Mouse (Mus musculus): ENCODE measurements around the gene Akap8. TPM values are rescaled to one million over a fixed set of nuclear protein-coding genes. Genes with fewer than 3 reads are reported as not detected.

The Akap8 gene
- total and polyA plus RNA-seq, 3 experiments, result 77.9 to 127 (median 101) TPM

DNA sequence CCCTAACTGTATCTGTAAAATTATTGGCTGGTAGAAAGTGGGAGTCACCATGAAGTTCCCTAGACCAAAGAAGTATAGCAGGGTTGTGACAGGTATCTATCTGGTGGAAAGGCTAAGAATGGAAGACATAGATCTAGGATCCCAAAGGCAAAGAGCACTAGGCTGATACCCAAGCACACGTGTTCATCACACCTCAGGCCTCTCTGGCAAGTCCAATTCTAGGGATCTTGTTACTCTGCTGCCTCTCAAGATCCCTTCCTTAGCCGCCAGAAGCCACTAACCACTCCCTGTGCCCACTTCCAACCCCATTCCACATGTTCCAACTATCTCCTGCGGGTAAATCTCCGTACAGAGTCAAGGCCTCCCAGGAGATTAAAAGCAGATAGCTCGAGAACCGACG lies 1.1 kb downstream of the Akap8 start (continued):
- TF ChIP-seq ETS1 (IDR thresholded peaks at IDR 0.05; ENCODE audit: low read depth, low read length), result no peak

GRCm38 (mm10) chr17:32317708-32318107 lies 3.3 kb downstream of the Akap8 start:
- no peak overlapping the region for H3K27ac ChIP-seq (ENCODE audit: control insufficient read depth, low read depth, low read length)
- no peaks in the 10 kb centered on the region for H3K9me3 ChIP-seq (replicated peaks; ENCODE audit: insufficient read depth, low read length)
- no peaks in the 10 kb centered on the region for H3K27me3 ChIP-seq (ENCODE audit: control insufficient read depth in 1 of 2, insufficient read depth in 2 of 2, low read length in 2 of 2)
- H3K4me3 ChIP-seq (ENCODE audit: control insufficient read depth in 1 of 2, insufficient read depth in 1 of 2, low read depth in 2 of 2, low read length in 2 of 2), result no peak overlapping the region
- DNase-seq (ENCODE audit: low read depth, low spot score), result no peak
- peaks cover 2 to 10% of the 10 kb centered on the region in 2 experiments; a peak in 2 of 4 replicates for H3K4me1 ChIP-seq (ENCODE audit: control insufficient read depth in 1 of 2, insufficient read depth in 2 of 2, low read length in 2 of 2)
- H3K36me3 ChIP-seq (ENCODE audit: control insufficient read depth in 1 of 2, insufficient read depth in 2 of 2, low read length in 2 of 2), result peaks cover 14 to 23% of the 10 kb centered on the region in 2 experiments
- TF ChIP-seq RCOR1 (IDR thresholded peaks at IDR 0.05; ENCODE audit: low read depth, low read length), result no peak
- TF ChIP-seq NRF1 (IDR thresholded peaks at IDR 0.05; ENCODE audit: insufficient read depth, low read depth, low read length, poor library complexity, severe bottlenecking), result no peak
- no peak for TF ChIP-seq TAL1 (IDR thresholded peaks at IDR 0.05; ENCODE audit: low read length)
- TF ChIP-seq USF1 (IDR thresholded peaks at IDR 0.05; ENCODE audit: low read depth, low read length), result no peak
- no peak for TF ChIP-seq MYC (IDR thresholded peaks at IDR 0.05; ENCODE audit: low read depth, low read length)
- no peak for TF ChIP-seq CHD1 (IDR thresholded peaks at IDR 0.05; ENCODE audit: low read depth, low read length)
- no peak for TF ChIP-seq SIN3A (IDR thresholded peaks at IDR 0.05; ENCODE audit: low read length)
- TF ChIP-seq SMC3 (IDR thresholded peaks at IDR 0.05; ENCODE audit: low read depth, low read length), result no peak
- no peak for TF ChIP-seq ZC3H11A (IDR thresholded peaks at IDR 0.05; ENCODE audit: low read depth, low read length)
- TF ChIP-seq KAT2A (conservative IDR thresholded peaks at IDR 0.05; ENCODE audit: low read depth, low read length), result no peak
- TF ChIP-seq MAZ (IDR thresholded peaks at IDR 0.05; ENCODE audit: low read depth, low read length), result no peak
- TF ChIP-seq UBTF (IDR thresholded peaks at IDR 0.05; ENCODE audit: borderline replicate concordance, insufficient read depth, low read depth, low read length), result no peak
- H3K79me2 ChIP-seq (ENCODE audit: control insufficient read depth, insufficient read depth, low read length, poor library complexity), result peaks cover 54% of the 10 kb centered on the region
- H3K9ac ChIP-seq (ENCODE audit: control insufficient read depth, low read depth, low read length, poor library complexity, severe bottlenecking), result no peak overlapping the region

DNA sequence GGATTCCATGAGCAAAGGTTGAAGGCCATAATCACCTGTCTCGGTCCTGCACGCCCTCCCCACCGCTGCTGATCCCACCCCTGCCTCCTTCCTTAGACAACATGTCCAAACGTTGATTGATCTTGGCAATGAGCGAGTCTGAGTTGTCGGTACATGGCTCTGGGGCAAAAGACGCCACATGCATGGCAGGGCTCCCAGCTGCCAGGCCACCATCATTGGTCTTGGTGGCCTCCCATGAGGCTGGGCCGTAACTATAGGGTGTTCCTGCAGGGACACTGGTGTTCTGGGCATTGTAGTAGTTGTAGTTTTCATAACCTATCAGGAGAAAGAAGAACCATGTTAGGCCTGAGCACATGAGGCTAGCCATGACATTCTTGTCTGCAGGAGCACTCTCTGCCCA lies 4.0 kb downstream of the Akap8 start:
- H3K9me3 ChIP-seq (replicated peaks; ENCODE audit: insufficient read depth, low read length), result no peaks in the 10 kb centered on the region
- H3K9ac ChIP-seq (ENCODE audit: control insufficient read depth, low read depth, low read length, poor library complexity, severe bottlenecking), result no peak overlapping the region
- peaks cover 13 to 23% of the 10 kb centered on the region in 2 experiments for H3K36me3 ChIP-seq (ENCODE audit: control insufficient read depth in 1 of 2, insufficient read depth in 2 of 2, low read length in 2 of 2)
- peaks cover 52% of the 10 kb centered on the region for H3K79me2 ChIP-seq (ENCODE audit: control insufficient read depth, insufficient read depth, low read length, poor library complexity)
- no peak for DNase-seq (ENCODE audit: low read depth, low spot score)
- no peak for TF ChIP-seq MAZ (IDR thresholded peaks at IDR 0.05; ENCODE audit: low read depth, low read length)
- no peak for TF ChIP-seq HCFC1 (IDR thresholded peaks at IDR 0.05; ENCODE audit: low read depth, low read length)
- no peak for TF ChIP-seq USF2 (IDR thresholded peaks at IDR 0.05; ENCODE audit: borderline replicate concordance in 1 of 2, insufficient read depth in 1 of 2, low read depth in 1 of 2, low read length in 2 of 2)
- no peaks in the 10 kb centered on the region for H3K27me3 ChIP-seq (ENCODE audit: control insufficient read depth in 1 of 2, insufficient read depth in 2 of 2, low read length in 2 of 2)
- H3K27ac ChIP-seq (ENCODE audit: control insufficient read depth, low read depth, low read length), result no peak overlapping the region
- no peak overlapping the region for H3K4me3 ChIP-seq (ENCODE audit: control insufficient read depth in 1 of 2, insufficient read depth in 1 of 2, low read depth in 2 of 2, low read length in 2 of 2)
- H3K4me1 ChIP-seq (ENCODE audit: control insufficient read depth in 1 of 2, insufficient read depth in 2 of 2, low read length in 2 of 2), result peaks cover 2 to 10% of the 10 kb centered on the region in 2 experiments; a peak in 2 of 4 replicates
